Mouse (Mus musculus) testis, postnatal 14 days (tissue): ENCODE data around the gene Fcrla.

Experiments used
- DNase-seq: peaks from one replicate; pipeline ENCODE4 v3.0.0; 2021; ENCODE audit warnings: low spot score

Fcrla gene

GRCm38 (mm10) chr1:170886044-170886458 is 41.3 kb downstream of the Fcrla start:
- DNase-seq: no peak

DNA sequence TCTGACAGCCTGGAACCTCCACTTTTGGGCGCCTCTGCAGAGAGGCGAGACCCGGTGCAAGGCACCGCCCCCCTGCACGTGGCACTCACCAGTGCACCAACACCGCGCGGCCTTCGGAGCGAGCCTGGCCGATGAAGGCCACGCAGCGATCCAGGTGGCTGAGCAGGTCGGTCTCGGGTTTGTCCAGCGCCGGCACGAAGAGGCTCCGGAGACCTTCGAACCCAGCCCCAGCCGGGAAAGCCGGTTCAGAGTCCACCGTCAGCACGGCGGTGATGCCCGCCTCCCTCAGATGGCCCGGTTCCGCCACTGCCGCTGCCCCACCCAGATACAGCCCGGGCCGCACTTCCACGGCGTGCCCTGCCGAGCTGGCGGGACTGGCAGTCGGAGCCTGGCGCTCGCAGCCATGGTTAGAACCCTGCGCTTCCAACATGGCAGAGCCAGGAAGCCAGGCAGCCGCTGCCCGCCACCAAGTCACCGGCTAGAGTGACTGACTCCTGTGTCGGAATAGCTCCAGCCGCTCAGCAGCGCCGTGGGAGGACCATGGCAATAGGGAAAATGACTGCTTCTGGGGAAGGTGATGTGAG is 42.3 kb downstream of the Fcrla start, which contains the start of the genes Gm26620 and Dusp12:
Gene Gm26620 (plus strand): TSS at position 88 of the 584 bp plus-strand sequence.
Gene Dusp12 (minus strand): TSS at position 563 of the 584 bp plus-strand sequence.
- DNase-seq: peak; percentile 85

DNA sequence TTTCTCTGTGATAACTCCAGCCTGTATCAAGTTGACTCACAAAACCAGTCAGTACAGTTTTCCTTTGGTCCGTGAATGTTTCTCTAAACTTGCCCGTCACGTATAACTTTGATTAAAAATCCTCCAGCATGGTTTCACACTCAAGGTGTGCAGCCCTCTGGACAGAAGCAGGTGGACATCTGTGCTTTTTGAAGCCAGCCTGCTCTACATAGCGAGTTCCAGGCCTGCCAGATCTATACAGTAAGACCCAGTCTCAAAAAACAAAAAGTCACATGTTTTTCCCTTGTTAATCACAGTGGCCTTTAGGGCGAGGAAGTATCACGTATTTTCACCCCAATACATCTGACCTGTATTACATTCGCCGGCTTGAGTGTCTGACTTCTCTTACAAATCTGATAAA is 43.0 kb downstream of the Fcrla start:
- no peak for DNase-seq

GRCm38 (mm10) chr1:170882915-170883485 is 44.4 kb downstream of the Fcrla start:
- DNase-seq: no peak

DNA sequence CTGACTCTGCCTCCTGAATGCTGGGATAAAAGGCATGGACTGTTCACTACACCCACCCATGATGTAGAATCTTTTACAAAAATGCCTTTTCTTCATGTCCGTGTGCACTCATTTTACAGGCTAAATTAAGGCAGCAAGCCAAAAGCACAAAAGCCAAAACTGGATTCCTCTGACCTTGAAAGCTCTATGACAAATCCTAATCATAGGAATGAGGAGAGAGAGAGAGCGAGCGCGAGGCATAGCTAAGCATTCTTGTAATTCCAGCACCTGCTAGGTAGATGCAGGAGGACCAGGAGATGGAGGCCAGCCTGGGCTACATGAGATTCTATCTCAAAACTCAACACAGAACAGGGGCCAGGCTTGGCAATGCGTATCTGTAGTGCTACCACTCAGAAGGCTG is 50.5 kb downstream of the Fcrla start:
- DNase-seq: no peak

DNA sequence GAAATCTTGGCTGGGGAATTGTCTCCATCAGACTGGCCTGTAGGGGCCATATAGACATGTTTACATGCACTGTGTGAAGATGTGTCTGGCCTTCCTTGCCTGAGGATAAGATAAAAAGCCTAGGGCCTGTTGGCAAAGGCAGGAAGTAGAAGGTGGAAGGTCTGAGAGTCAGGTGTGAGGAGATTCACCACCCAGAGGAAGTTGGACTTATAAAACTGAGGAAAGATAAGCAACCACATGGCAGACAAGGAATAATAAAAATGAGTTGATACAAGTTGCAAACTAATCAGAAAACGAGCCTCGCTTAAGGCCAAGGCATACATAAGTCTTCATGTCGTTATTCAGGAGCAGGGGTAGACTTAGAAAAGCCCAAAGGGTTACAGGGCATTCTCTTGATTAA is 51.7 kb downstream of the Fcrla start:
- DNase-seq: no peak

GRCm38 (mm10) chr1:170871961-170872360 is 55.4 kb downstream of the Fcrla start:
- DNase-seq: no peak

- no peak for DNase-seq
These were observed 56.0 kb downstream of the Fcrla start for GRCm38 (mm10) chr1:170871402-170871801.

- DNase-seq: no peak
These were observed 58.5 kb downstream of the Fcrla start for GRCm38 (mm10) chr1:170868905-170869283.

DNA sequence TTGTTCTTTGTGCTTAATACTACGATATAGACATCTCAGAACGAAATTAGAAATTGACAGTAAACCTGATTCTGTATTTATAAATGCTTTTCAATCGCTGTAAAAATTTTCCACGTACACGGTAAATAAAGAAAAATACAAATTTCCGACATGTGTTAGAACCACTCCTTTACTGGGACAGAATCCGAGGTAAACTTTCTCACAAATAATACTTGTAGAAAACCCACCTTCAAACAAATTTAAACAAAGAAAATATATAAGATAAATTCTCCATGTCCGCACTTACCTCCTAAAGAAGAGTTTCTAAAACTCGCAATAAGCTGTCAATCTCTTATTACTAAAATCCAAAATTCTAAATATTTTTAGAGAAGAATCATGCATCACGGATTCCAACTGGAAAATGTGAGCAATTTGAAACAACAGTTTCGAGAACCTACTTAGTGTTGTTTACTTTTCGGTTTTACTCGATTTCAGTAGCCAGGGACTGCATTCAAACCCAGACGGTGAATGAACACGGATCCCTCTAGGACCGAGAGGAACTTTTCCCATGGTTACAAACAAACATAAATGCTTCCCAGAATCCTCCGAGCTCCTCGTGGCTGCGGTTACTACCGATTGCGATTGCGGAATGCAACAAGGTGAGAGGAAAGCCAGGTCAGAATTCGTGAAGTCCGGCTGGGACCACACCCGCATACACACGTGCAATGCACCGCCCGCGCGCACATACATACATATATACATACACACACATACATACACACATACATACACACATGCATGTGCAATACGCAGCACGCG is 59.1 kb downstream of the Fcrla start:
- DNase-seq: peak; percentile 79

- peak; percentile 94 for DNase-seq
These were observed 59.7 kb downstream of the Fcrla start, which contains the start of gene Atf6 for GRCm38 (mm10) chr1:170867691-170868105. Gene Atf6, minus strand, starts transcription at chr1:170867771.
